Mouse (Mus musculus): ENCODE data around the gene Slc13a3.

Slc13a3 gene

DNA sequence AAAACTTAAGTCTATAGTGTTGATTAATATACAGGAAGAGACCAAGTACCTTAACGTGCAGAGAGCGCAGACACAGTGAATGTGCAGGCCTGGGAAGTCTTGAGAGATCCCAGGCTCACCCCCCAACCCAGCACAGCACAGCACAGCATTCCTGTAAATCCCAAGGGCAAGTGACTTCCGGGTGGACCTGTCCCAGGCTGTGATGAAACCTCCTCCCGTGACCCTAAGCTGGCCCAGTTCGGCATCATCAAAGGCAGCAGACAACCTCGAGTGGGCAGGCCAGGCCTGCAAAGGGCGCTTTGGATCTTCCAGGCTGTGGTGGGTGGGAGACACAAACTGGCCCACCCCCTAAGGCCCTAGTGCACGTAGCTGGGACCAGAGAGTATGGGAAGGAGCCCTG is 9.0 kb upstream of the Slc13a3 start:
- DNase-seq (ENCODE audit: low read depth, low spot score) = no peak

DNA sequence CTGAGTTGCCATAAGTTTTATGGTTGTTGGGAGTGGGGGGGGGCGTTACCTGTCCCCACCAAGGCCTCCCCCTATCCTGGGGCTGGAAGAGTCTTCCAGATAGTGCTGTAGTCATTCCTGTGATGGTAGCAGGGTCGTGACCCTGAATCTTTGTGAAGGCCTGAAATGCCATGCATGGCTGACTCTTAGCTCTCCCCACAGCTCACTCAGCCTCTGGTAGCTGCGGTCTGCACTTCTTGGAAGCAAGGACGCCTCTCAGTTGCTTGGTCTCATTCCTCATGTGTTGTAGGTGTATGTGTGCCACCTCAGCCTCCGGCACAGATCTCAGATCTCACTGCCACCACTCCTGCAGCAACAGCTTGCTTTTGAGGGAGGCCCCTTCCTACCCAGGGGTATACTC is 2.8 kb upstream of the Slc13a3 start:
- DNase-seq (ENCODE audit: low read depth, low spot score) = no peak

- no peak for DNase-seq (ENCODE audit: low read depth, low spot score)
These were observed 2.4 kb upstream of the Slc13a3 start for GRCm38 (mm10) chr2:165475412-165475811.

- DNase-seq (ENCODE audit: low read depth, low spot score) = no peak
These were observed 1.1 kb downstream of the Slc13a3 start for GRCm38 (mm10) chr2:165471943-165472342.

DNA sequence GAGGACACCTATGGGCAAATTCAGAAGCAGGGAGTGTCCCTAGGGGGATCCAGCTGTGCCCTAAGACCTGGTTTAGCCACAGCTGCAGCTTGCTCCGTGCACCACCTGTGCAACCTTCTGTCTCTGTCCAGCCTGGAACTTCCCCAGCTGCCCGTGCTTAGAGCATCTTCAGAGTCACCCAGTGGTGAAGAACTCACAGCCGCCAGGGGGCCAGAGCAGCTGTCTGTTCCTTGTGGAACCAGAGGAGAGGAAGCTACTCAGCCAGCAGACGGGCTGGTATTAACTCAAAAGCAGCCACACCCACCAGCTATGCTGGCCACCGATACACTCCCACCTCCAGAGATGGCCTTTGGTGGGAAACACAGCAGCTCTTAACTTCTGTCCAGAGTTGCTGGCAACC is 2.9 kb downstream of the Slc13a3 start:
- DNase-seq (ENCODE audit: low read depth, low spot score) = no peak

DNA sequence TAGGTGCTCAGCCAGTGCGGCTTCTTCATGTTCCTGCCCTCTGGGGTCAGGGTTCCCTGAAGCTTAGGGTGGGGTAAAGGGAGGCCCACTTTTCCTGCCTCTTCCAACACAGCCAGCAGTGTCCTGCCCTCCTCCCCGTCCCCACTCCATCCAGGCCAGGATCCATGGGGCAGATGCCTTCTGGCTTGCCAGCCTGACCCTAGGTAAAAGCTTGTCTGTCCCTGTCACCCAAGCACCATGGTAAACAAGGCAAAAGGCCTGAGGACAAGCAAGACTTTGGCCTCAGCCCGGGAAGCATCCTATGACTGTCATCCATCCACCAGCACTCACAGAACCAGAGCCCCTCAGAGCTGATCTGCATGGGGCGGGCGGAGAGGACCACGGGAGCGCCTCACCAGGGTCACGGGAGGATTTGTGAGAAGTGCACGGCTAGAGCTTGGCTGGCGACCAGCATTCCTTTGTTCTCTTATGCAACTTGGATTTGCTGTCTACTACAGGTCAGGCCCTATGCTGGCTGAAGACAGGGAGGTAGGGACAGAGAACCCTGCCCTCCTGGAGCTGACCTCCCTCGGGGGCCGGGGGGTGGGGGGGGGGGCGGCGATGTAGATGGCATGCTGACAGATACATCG is 5.1 kb downstream of the Slc13a3 start:
- no peak for DNase-seq (ENCODE audit: low read depth, low spot score)

DNA sequence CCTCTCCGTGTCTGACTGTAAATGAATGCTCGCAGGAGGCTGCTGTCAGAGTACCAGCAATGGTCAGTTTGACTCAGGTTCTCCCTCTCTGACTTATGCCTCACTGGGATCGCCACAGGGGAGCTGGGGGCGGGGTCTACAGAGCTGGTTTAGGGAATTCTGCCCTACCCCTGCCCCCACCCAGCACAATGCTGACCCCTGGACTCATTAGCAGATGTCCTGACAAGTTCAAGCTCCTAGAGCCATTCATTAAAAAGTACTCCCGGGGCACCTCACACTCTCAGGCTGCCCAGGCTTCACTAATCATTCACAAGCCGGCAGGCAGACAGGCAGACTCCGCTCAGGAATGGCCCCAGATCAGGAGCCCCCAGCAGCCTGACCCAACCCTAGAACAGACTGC is 13.4 kb downstream of the Slc13a3 start:
- DNase-seq (ENCODE audit: low read depth, low spot score) = no peak

DNA sequence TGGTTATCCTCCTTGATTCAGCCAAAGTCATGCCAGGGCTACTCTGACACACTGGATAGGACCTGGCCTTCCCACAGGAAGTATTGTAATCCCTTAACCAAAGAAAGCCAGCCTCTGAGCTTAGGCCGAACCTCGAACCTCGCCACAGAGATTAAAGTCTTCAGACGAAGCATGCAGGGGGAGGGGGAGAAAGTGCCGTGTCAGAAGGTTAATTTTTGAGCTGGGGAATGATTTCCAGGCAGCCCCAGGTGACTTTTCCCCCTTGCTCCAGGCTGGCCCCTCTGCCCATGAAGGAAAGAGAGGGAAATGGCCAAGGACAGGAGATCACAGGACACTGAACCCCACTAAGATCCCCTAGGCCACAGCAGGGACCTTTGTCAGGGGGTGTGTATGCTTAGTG is 14.8 kb downstream of the Slc13a3 start:
- DNase-seq (ENCODE audit: low read depth, low spot score) = no peak

- peak; percentile 27 for DNase-seq (ENCODE audit: low read depth, low spot score)
These were observed 16.3 kb downstream of the Slc13a3 start for GRCm38 (mm10) chr2:165456710-165457109.

- no peak for DNase-seq (ENCODE audit: low read depth, low spot score)
These were observed 20.0 kb downstream of the Slc13a3 start for GRCm38 (mm10) chr2:165452730-165453693.

GRCm38 (mm10) chr2:165448475-165448874 is 24.6 kb downstream of the Slc13a3 start:
- DNase-seq (ENCODE audit: low read depth, low spot score) = no peak

DNA sequence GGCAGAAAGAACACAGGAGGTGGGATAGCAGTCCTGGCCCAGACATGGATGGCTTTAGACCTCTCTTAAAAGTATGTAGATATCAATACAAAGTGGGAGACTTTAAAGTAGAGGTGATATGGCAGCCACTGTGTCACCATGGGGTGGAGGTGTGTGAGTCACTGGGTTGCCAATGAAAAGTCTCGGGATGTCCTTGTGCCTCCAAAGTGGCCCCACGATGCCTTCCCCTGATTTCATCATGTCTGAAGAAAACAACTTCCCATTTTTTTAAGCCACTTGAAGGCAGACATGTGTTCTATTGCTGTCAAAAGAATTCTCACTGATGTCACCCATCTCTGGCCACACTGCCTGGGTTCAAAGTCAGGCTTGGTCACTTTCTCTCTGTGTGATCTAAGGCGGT is 28.2 kb downstream of the Slc13a3 start:
- no peak for DNase-seq (ENCODE audit: low read depth, low spot score)

GRCm38 (mm10) chr2:165442981-165443380 is 30.0 kb downstream of the Slc13a3 start:
- no peak for DNase-seq (ENCODE audit: low read depth, low spot score)

DNA sequence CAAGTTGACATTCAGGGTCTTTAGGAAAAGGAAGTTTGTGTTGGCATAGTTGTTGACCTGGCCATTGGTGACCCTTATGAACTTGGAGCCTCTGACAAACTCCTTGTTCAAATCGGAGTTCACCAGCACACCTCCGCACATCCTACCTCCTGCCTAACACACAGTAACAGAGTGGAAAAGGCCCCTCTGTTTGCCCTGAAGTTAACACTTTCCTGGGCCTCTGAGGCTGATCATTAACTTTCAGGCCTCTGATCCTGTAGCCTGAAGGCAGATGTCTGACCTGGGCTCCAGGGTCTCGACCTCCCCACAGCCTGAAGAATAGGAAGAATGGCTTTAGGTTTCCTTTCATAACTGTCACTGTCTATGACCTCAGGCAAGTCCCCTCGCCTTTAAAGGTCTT is 31.4 kb downstream of the Slc13a3 start:
- no peak for DNase-seq (ENCODE audit: low read depth, low spot score)

DNA sequence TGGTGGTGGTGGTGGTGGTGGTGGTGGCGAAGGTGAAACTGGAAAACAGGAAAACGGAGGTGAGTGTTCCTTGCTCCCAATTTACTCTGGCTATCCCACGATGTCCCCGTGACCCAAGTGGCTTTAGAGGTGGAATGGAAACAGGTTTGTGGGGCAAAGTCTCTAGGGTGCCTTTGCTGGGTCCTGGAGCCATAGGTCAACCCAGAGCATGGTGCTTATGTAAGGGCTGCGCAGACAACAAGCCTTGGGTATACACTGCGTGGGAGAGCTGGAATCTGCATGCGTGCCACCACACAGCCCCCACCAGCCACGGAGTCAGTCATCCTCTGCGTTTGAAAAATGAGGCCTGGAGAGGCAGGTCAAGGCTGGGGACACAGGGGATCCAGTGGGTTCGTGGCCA is 33.4 kb downstream of the Slc13a3 start:
- DNase-seq (ENCODE audit: low read depth, low spot score) = no peak

- no peak for DNase-seq (ENCODE audit: low read depth, low spot score)
These were observed 34.1 kb downstream of the Slc13a3 start for GRCm38 (mm10) chr2:165438881-165439280.

DNA sequence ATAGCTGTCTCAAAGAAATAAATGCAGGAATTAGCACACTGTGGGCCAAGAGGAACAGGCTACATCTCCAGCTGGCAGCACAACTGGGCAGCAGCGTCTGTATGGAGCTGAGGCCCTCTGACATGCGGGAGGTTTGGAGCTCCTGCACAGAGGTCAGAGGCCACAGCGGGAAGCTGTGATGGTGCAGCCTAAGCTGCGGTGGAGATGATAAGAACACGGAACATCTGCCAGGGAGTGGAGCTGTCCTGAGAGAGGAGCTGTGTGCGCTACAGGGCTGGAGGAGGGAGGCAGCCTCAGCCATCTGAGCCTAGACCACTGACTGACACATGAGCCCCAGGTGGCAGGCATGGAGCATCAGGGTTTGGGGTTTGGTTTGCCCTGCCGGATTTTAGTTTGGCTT is 44.3 kb downstream of the Slc13a3 start:
- DNase-seq (ENCODE audit: low read depth, low spot score) = no peak

DNA sequence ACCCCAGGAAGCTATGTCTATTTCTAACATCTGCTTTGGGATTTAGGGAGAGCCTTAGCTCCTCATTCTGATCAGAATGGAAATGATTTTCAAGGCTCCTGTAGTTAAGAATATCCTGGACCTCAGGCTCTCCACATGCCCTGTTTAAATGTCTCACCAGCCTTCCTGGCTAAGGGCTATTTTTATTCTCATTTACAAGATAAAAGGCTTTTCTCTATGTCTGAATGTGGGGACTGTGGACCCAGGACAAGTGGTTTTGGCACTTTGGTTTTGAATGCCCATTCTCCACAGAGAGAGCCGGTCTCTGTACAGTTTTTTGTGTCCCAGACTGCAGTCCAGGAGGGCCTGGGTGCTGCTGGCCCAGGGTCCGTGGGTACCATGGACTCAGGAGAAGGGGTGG is 52.8 kb downstream of the Slc13a3 start:
- no peak for DNase-seq (ENCODE audit: low read depth, low spot score)

DNA sequence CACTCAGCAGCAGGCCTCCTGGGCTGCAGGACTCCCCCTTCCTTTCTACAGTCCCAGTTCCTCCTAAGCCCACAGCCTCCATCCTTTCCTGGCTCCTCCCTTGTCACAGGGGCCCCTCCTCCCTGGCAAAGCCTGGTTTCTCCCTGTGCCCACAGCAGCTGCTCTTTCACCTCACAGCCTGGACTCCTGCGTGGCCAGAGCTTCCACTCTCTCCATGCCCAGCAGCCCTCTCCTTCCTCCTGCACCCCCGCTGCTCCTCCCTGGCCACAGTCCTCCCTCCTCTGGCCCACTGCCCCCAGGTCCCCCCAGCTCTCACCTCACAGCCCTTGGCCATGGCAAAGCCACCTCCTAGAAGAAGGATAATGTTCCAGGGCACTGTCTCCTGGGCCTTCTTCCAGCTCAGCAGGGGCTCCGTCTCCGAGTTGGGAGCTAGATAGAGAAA is 53.3 kb downstream of the Slc13a3 start:
- DNase-seq (ENCODE audit: low read depth, low spot score) = no peak

- no peak for DNase-seq (ENCODE audit: low read depth, low spot score)
These were observed 54.5 kb downstream of the Slc13a3 start for GRCm38 (mm10) chr2:165418577-165418976.

DNA sequence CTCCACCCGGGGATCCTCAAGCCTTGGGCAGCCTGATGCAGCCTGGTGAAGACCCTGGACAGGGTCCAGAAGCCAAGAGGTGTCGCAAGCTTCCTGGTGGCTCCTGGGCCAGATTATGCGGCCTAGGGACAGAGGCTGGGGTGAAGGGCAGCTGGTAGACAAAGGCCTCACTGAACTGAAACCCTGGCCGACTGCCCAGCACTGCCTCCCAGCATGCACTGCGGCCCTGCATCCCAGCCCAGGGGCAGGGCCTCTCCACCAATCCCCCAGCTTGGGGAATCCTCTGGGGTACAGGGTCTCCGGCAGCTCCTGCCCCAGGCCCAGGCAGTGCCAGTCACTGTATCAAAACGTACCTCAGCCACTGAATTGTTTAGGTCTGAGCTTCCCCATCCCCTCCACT is 55.7 kb downstream of the Slc13a3 start:
- no peak for DNase-seq (ENCODE audit: low read depth, low spot score)

GRCm38 (mm10) chr2:165415795-165416194 is 57.2 kb downstream of the Slc13a3 start:
- DNase-seq (ENCODE audit: low read depth, low spot score) = no peak

GRCm38 (mm10) chr2:165415141-165415721 is 57.8 kb downstream of the Slc13a3 start:
- DNase-seq (ENCODE audit: low read depth, low spot score) = no peak

All from embryo, embryonic 11.5 days (tissue).